Mouse (Mus musculus) kidney, postnatal 0 days (tissue): Measurements from ENCODE around the gene Zswim7. TPM values are rescaled to one million over a fixed set of nuclear protein-coding genes. Genes with fewer than 3 reads are reported as not detected.
"Not testable (repeated sequence)": the region's sequence is repeated elsewhere in the genome, so short reads cannot be mapped to it uniquely, and the experiment has no call there.

Source experiments
- ATAC-seq: fragments of 200-750 bp; cut with Nextera tagmentation; replicated peaks from 2 replicates; pipeline ENCODE4 v1.8.0; 2017; ENCODE audit warnings: low read depth, moderate number of reproducible peaks, moderate TSS enrichment, moderate library complexity; ENCODE audit not compliant: low FRiP score
- DNase-seq: peaks from one replicate; pipeline ENCODE4 v3.0.0-alpha.2; 2016; ENCODE audit warnings: low spot score
- H3K27ac ChIP-seq: fragments of 300-500 bp; sonication (generic); 2 replicates; pipeline ENCODE4 v1.5.1; 2014; ENCODE audit warnings: mild to moderate bottlenecking
- H3K27me3 ChIP-seq: fragments of 300-500 bp; sonication (generic); 2 replicates; pipeline ENCODE4 v1.6.1; 2014; ENCODE audit warnings: low read length, mixed read lengths; ENCODE audit not compliant: insufficient read depth
- H3K36me3 ChIP-seq: fragments of 300-500 bp; sonication (generic); 2 replicates; pipeline ENCODE4 v1.6.1; 2014; ENCODE audit warnings: low read length, mixed read lengths; ENCODE audit not compliant: insufficient read depth
- H3K4me1 ChIP-seq: fragments of 300-500 bp; sonication (generic); replicated peaks from 2 replicates; pipeline ENCODE4 v1.6.1; 2014; ENCODE audit warnings: antibody characterized with exemption, low read length, mixed read lengths; ENCODE audit not compliant: insufficient read depth
- H3K4me2 ChIP-seq: fragments of 300-500 bp; sonication (generic); 2 replicates; pipeline ENCODE4 v1.6.1; 2014; ENCODE audit warnings: mild to moderate bottlenecking, low read length, moderate library complexity, mixed read lengths
- H3K4me3 ChIP-seq: fragments of 300-500 bp; sonication (generic); replicated peaks from 2 replicates; pipeline ENCODE4 v1.5.1; 2014; ENCODE audit warnings: low read depth, low read length
- H3K9ac ChIP-seq: fragments of 300-500 bp; sonication (generic); 2 replicates; pipeline ENCODE4 v1.6.1; 2014; ENCODE audit warnings: low read depth, low read length
- H3K9me3 ChIP-seq: fragments of 300-500 bp; sonication (generic); replicated peaks from 2 replicates; pipeline ENCODE4 v1.6.1; 2016; ENCODE audit warnings: low read length, inconsistent platforms, mixed read lengths
- CTCF ChIP-seq: IDR thresholded peaks from 2 replicates; pipeline ENCODE4 v1.5.1; 2016; ENCODE audit warnings: antibody characterized with exemption, low read depth, mild to moderate bottlenecking, moderate library complexity
- WGBS: fragments of 180-500 bp; shearing (Covaris S2); extraction: QIAGEN DNeasy Blood & Tissue Kit; methylation state at CpG from one replicate; pipeline ENCODE4 v1.1.7; 2014; 5-methylcytosine and 5-hydroxymethylcytosine counted together
- polyA plus RNA-seq: library from polyadenylated mRNA; unstranded; fragments of >200 nt; fragmentation: Nextera tagmentation; extraction: Ambion mirVana; gene quantifications from 2 replicates; pipeline ENCODE4 v1.2.1, GENCODE M21; 2015

The Zswim7 gene
- polyA plus RNA-seq, 1 experiment from 2014 or later: 43.8 TPM

DNA sequence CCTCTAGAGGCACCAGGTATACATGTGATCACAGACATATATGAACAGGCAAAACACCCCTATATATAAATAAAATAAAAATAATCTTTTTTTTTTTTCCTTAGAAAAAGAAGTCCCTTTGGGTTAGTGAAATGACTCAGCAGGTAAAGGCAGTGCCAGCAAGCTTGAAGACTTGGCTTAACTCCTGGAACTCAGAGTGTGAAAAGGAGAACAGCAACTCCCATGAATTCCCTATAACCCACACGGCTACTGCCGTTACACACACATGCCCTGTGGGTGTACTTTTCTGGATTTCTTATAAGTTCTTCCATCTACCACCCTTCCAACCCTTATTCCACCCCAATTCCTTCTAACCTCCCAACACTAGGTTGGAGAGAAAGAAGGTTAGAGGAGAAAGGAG, 24.7 kb upstream of the Zswim7 start:
- no peak overlapping the region for H3K4me2 ChIP-seq
- ATAC-seq (no peak), DNase-seq (no peak)
- peaks cover 17% of the 10 kb centered on the region; the same call in 1 of the 2 replicates for H3K36me3 ChIP-seq
- no peak overlapping the region for H3K4me3 ChIP-seq
- H3K4me1 ChIP-seq: no peaks in the 10 kb centered on the region
- 90% methylated on average over 2 of the region's 2 CpGs for WGBS
- H3K27ac ChIP-seq: no peak overlapping the region
- no peak for TF ChIP-seq CTCF
- no peak overlapping the region for H3K9ac ChIP-seq
- no peaks in the 10 kb centered on the region for H3K27me3 ChIP-seq
- H3K9me3 ChIP-seq: no peaks in the 10 kb centered on the region

DNA sequence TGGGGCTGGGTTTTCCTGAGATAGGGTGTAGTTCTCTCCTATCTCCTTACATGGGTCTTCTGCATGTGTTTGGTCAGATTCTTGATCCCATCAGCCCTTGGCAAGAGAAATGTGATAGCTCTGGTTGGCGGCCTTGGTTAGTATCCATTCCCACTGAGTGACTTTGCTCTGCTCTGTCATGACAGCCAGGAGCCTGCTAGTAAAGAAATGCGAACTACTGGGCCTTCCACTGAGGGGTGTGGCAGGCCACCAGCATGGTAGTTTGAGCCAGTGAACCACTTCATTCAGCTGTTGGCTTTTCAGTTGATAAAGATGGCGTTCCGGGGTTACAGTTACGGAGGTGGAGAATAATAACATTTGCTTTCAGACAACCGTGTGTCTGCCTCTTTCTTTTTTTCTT, 17.7 kb upstream of the Zswim7 start:
- Histone ChIP-seq H3K36me3 (peaks cover 11% of the 10 kb centered on the region; the same call in 1 of the 2 replicates), H3K9me3 (no peaks in the 10 kb centered on the region), H3K4me2 (no peak overlapping the region), H3K4me1 (no peaks in the 10 kb centered on the region), H3K27ac (no peak overlapping the region), H3K4me3 (no peak overlapping the region), H3K27me3 (no peaks in the 10 kb centered on the region), H3K9ac (no peak overlapping the region)
- DNase-seq (no peak), ATAC-seq (no peak)
- WGBS: 78% methylated on average over 6 of the region's 6 CpGs
- no peak for TF ChIP-seq CTCF

DNA sequence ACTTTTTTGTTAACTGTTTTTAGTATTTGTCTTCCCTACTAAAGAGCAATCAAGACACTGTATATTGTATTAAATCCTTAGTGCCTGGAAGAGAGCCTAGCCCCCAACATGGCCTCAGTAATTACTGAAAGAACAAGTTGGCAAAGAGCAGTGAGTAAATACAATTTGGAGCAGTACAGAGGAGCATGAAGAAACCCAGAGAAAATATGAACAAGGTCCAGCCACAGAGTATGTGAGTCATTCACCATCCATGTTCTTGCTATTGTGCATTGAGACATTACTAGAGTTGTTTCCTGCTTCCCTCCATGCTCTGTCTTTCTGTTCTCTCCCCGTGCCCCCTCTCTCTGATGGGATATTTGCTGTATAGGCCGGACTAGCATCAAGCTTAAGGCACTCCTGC, 12.9 kb upstream of the Zswim7 start:
- Histone ChIP-seq H3K4me3 (no peak overlapping the region), H3K9me3 (no peaks in the 10 kb centered on the region), H3K27me3 (no peaks in the 10 kb centered on the region), H3K27ac (no peak overlapping the region), H3K4me2 (no peak overlapping the region), H3K9ac (no peak overlapping the region), H3K4me1 (no peaks in the 10 kb centered on the region), H3K36me3 (peaks cover 22% of the 10 kb centered on the region; the same call in 1 of the 2 replicates)
- ATAC-seq (no peak), DNase-seq (no peak)
- no peak for TF ChIP-seq CTCF
- 88% methylated on average over 2 of the region's 2 CpGs for WGBS

DNA sequence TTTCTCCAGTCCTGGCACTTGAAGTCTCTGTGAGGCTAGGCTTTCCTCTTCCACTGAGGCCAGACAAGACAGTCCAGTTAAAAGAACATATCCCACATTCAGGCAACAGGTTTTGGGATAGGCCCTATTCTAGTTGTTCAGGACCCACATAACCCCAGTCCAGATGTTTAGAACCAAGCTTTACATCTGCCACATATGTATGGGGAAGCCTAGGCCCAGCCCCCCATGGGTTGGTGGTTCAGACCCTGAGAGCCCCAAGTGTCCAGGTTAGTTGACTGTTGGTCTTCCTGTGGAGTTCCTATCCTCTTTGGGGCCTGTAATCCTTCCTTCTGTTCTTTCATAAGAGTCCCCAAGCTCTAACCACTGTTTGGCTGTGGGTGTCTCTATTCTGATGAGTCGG, 6.5 kb upstream of the Zswim7 start:
- H3K36me3 ChIP-seq: peaks cover 33% of the 10 kb centered on the region; the same call in 1 of the 2 replicates
- H3K27ac ChIP-seq: no peak overlapping the region
- no peaks in the 10 kb centered on the region for H3K4me1 ChIP-seq
- TF ChIP-seq CTCF: no peak
- WGBS: 96% methylated on average over 1 of the region's 1 CpGs
- H3K9me3 ChIP-seq: no peaks in the 10 kb centered on the region
- H3K9ac ChIP-seq: no peak overlapping the region
- DNase-seq (no peak), ATAC-seq (no peak)
- H3K4me2 ChIP-seq: no peak overlapping the region
- H3K4me3 ChIP-seq: no peak overlapping the region
- H3K27me3 ChIP-seq: no peaks in the 10 kb centered on the region

DNA sequence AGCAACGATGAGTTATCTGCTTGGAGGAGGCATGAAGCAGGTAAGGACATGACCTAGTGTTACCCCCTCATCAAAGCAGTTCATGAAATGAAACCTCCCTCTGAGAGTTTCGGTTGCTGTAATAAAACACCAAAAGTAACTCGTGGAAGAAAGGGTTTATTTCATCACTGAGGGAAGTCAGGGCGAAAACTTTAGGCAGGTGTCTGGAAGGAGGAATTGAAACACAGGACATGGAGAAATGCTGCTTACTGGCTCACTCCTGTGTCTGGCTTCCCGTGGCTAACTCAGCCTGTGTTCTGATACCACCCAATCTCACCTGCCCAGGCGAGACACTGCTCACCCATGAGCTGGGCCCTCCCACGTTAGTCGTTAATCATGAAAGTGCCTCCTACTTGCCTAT, 3.8 kb upstream of the Zswim7 start:
- no peak overlapping the region for H3K27ac ChIP-seq
- ATAC-seq (no peak), DNase-seq (no peak)
- H3K27me3 ChIP-seq: no peaks in the 10 kb centered on the region
- H3K36me3 ChIP-seq: peaks cover 26% of the 10 kb centered on the region; the same call in 1 of the 2 replicates
- no peak overlapping the region for H3K4me3 ChIP-seq
- no peaks in the 10 kb centered on the region for H3K9me3 ChIP-seq
- H3K4me2 ChIP-seq: no peak overlapping the region
- H3K9ac ChIP-seq: no peak overlapping the region
- TF ChIP-seq CTCF: no peak
- WGBS: 65% methylated on average over 8 of the region's 8 CpGs
- H3K4me1 ChIP-seq: no peaks in the 10 kb centered on the region

DNA sequence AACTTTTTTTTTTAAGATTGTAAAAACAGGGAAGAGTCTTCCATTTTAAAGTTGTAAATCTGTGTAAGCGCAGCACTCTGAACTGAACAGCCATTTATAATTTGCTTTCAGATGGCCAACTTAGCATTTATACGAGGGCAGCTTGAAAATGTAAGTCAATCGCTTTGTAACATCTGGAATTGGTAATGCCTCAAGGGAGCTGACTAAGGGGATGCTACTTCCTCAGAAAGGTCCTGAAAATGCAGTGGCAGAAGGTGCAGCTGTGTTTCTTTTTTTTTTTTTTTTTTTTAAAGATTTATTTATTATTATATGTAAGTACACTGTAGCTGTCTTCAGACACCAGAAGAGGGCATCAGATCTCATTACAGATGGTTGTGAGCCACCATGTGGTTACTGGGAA, 2.8 kb upstream of the Zswim7 start:
- not testable (repeated sequence) for DNase-seq, H3K9ac ChIP-seq, H3K4me3 ChIP-seq, H3K27ac ChIP-seq, H3K27me3 ChIP-seq, H3K4me1 ChIP-seq, H3K9me3 ChIP-seq, H3K4me2 ChIP-seq, ATAC-seq
- WGBS: 81% methylated on average over 3 of the region's 3 CpGs
- H3K36me3 ChIP-seq: peaks cover 22% of the 10 kb centered on the region; the same call in 1 of the 2 replicates

DNA sequence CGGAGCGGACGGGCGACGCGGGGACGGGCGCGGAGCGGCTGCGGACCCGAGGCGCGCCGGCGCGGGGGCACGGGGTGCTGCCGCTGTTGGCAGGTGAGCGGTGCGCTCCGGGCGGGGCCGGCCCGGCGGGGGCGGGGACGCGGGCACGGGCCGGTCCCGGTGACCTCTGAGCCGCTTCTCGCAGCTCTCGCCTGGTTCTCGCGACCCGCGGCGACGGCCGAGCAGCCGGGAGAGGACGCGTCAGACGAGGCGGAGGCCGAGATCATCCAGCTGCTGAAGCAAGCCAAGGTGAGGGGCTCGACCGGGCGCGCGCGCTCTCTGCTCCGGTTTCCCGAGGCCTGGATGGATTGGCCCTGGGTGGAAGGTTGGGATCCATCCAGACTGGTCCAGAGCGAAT, 424 bp upstream of the Zswim7 start:
- peak overlapping the region; percentile 66 for H3K9ac ChIP-seq
- H3K27ac ChIP-seq: peak overlapping the region; percentile 93
- no peaks in the 10 kb centered on the region for H3K4me1 ChIP-seq
- ATAC-seq (peak; percentile 85), DNase-seq (peak; percentile 65)
- peak overlapping the region; percentile 60 for H3K4me3 ChIP-seq
- TF ChIP-seq CTCF: no peak
- peak overlapping the region; percentile 65 for H3K4me2 ChIP-seq
- under 1% methylated on average over 42 of the region's 57 CpGs for WGBS
- H3K27me3 ChIP-seq: no peaks in the 10 kb centered on the region
- H3K9me3 ChIP-seq: no peaks in the 10 kb centered on the region
- peaks cover 8% of the 10 kb centered on the region; the same call in 1 of the 2 replicates for H3K36me3 ChIP-seq
